In the genomic region with DNA sequence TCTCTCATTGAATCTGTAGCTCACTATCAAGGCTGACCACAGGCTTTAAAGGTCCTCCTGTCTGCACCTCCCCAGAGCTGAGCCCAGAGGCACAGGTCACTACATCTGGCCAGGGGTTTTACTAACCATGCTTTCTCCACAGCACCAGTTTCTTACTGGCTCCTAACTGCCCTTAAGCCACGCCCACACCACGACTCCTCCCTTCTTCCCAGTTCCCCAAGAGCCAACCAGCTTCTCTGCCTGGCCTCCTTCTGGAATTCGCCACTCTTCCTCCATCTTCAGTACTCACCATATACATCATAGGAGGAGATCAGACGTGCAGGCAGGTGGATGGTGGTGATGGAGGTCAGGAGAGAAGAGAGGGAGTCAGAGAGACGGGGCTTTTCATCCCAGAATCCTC, we compare ENCODE assay signal across 24 mouse cellular contexts. TPM values are rescaled to one million over a fixed set of nuclear protein-coding genes. Genes with fewer than 3 reads are reported as not detected.
A peak's percentile ranks its signal among the peaks of the same experiment; 100 is the strongest.
DNase-seq lines count a peak whose midpoint lies in the region; ATAC-seq and TF ChIP-seq lines count a peak whose summit lies in the region.
"Had no signal": no experiment of that assay in that cellular context is flagged by ENCODE, and none has a peak within 500 bp of the region (broad histone marks: within the 10 kb centered on the region; RNA-seq: fewer than 3 reads in every experiment).

No protein-coding gene starts in this region.

- H3K27me3 ChIP-seq in ES-Bruce4 (ENCODE audit: control insufficient read depth, insufficient read depth, low read length, poor library complexity, severe bottlenecking) = no peaks in the 10 kb centered on the region
- peaks cover 60% of the 10 kb centered on the region for H3K27me3 ChIP-seq in limb, embryonic 10.5 days (ENCODE audit: low read depth, poor library complexity, severe bottlenecking)
- H3K27me3 ChIP-seq in liver, embryonic 11.5 days (replicated peaks; ENCODE audit: control insufficient read depth, insufficient read depth, low read length) = peaks cover 22% of the 10 kb centered on the region
- H3K27me3 ChIP-seq: forebrain, embryonic 13.5 days; forebrain, embryonic 15.5 days; Patski had no signal

- H3K4me1 ChIP-seq in ES-Bruce4 (ENCODE audit: control insufficient read depth, insufficient read depth, low read length) = no peaks in the 10 kb centered on the region
- peaks cover 5% of the 10 kb centered on the region; the same call in 1 of the 2 replicates for H3K4me1 ChIP-seq in limb, embryonic 10.5 days
- no peaks in the 10 kb centered on the region for H3K4me1 ChIP-seq in liver, embryonic 11.5 days (replicated peaks; ENCODE audit: control insufficient read depth, insufficient read depth, low read length)
- H3K4me1 ChIP-seq: embryonic facial prominence, embryonic 10.5 days; embryonic facial prominence, embryonic 12.5 days; forebrain, embryonic 13.5 days; forebrain, embryonic 15.5 days had no signal

- no peak for TF ChIP-seq EP300 in ES-Bruce4 (IDR thresholded peaks at IDR 0.05; ENCODE audit: insufficient read depth, low read depth, low read length)

- H3K36me3 ChIP-seq in ES-Bruce4 (ENCODE audit: control insufficient read depth, insufficient read depth, low read length, poor library complexity, severe bottlenecking) = no peaks in the 10 kb centered on the region
- H3K36me3 ChIP-seq in limb, embryonic 10.5 days = no peaks in the 10 kb centered on the region
- no peaks in the 10 kb centered on the region for H3K36me3 ChIP-seq in liver, embryonic 11.5 days (ENCODE audit: control insufficient read depth, insufficient read depth, low read length)
- H3K36me3 ChIP-seq: embryonic facial prominence, embryonic 10.5 days; embryonic facial prominence, embryonic 12.5 days; G1E had no signal

- H3K4me2 ChIP-seq in liver, embryonic 11.5 days = no peak overlapping the region
- H3K4me2 ChIP-seq: embryonic facial prominence, embryonic 12.5 days; forebrain, embryonic 13.5 days; forebrain, embryonic 15.5 days had no signal

- H3K27ac ChIP-seq in ES-Bruce4 (ENCODE audit: insufficient read depth, low read length) = no peak overlapping the region
- H3K27ac ChIP-seq in limb, embryonic 10.5 days = no peak overlapping the region
- H3K27ac ChIP-seq in liver, embryonic 11.5 days (ENCODE audit: low read depth, low read length) = no peak overlapping the region
- H3K27ac ChIP-seq: embryonic facial prominence, embryonic 10.5 days; embryonic facial prominence, embryonic 12.5 days; forebrain, embryonic 13.5 days; forebrain, embryonic 15.5 days had no signal

- H3K9ac ChIP-seq in ES-Bruce4 (ENCODE audit: low read depth, poor library complexity, severe bottlenecking) = peak overlapping the region; percentile 55; the same call in 1 of the 2 replicates
- H3K9ac ChIP-seq in liver, embryonic 11.5 days (ENCODE audit: low read depth, low read length) = no peak overlapping the region
- H3K9ac ChIP-seq: embryonic facial prominence, embryonic 12.5 days; forebrain, embryonic 13.5 days; forebrain, embryonic 15.5 days; forebrain, postnatal 0 days had no signal

- H3K9me3 ChIP-seq in ES-Bruce4 (replicated peaks; ENCODE audit: control insufficient read depth, insufficient read depth, low read length, poor library complexity, severe bottlenecking) = no peaks in the 10 kb centered on the region
- H3K9me3 ChIP-seq in limb, embryonic 10.5 days (replicated peaks) = no peaks in the 10 kb centered on the region
- H3K9me3 ChIP-seq in liver, embryonic 11.5 days (ENCODE audit: control insufficient read depth, low read length) = no peaks in the 10 kb centered on the region
- H3K9me3 ChIP-seq: embryonic facial prominence, embryonic 10.5 days; embryonic facial prominence, embryonic 12.5 days; forebrain, embryonic 13.5 days; forebrain, embryonic 15.5 days; G1E had no signal

- no peak for TF ChIP-seq CTCF in ES-Bruce4 (IDR thresholded peaks at IDR 0.05; ENCODE audit: low read depth, low read length)

- peak overlapping the region; percentile 87 for H3K4me3 ChIP-seq in ES-Bruce4 (ENCODE audit: low read depth, low read length)
- 0 out of 2 replicates have a peak overlapping the region, but pooled peaks have one; percentile 15 for H3K4me3 ChIP-seq in limb, embryonic 10.5 days
- H3K4me3 ChIP-seq in liver, embryonic 11.5 days (ENCODE audit: low read depth, low read length) = no peak overlapping the region
- H3K4me3 ChIP-seq: embryonic facial prominence, embryonic 10.5 days; embryonic facial prominence, embryonic 12.5 days; forebrain, embryonic 13.5 days; forebrain, embryonic 15.5 days had no signal

- 24% methylated on average over 5 of the region's 5 CpGs for WGBS in limb, embryonic 10.5 days
- WGBS in liver, embryonic 11.5 days = 23% methylated on average over 5 of the region's 5 CpGs

- no peak for ATAC-seq in liver, embryonic 11.5 days (replicated peaks; ENCODE audit: low FRiP score)
- ATAC-seq: activated CD4-positive, CD25-positive, alpha-beta regulatory T cell, adult 4 months; forebrain, embryonic 13.5 days; forebrain, embryonic 15.5 days; forebrain, postnatal 0 days; Patski had no signal

- no peak for TF ChIP-seq POLR2A in ES-Bruce4 (IDR thresholded peaks at IDR 0.05; ENCODE audit: insufficient read depth, low read length)

- peak; percentile 91 for DNase-seq in R1 (ENCODE audit: low read depth, low spot score)
- DNase-seq in limb, embryonic 10.5 days (ENCODE audit: low spot score) = no peak
- no peak for DNase-seq in heart, postnatal 36 days
- DNase-seq in liver, embryonic 11.5 days (ENCODE audit: low spot score) = no peak
- no peak for DNase-seq in cerebellum, adult 18-20 months
- DNase-seq in c-Kit-positive CD71-positive TER-119-positive erythroid progenitor cells, embryonic 14.5 days (ENCODE audit: low spot score) = no peak
- DNase-seq: adrenal gland, adult 8-10 months; adrenal gland, postnatal 14 days; adrenal gland, postnatal 36 days; cerebellum, adult 11 months; cerebellum, adult 2 months; cerebellum, adult 9-10 months; cerebellum, postnatal 10 days; cerebellum, postnatal 25 days; forebrain, postnatal 0 days had no signal

- intact Hi-C loops in heart, postnatal 36 days (cut with DNase I) = no loop called here

RNA-seq across cellular contexts. Expression of gene Ppfia3, which starts 13.8 kb away (rescaled TPM):
- polyA plus RNA-seq in ES-Bruce4 (2011; ENCODE audit: insufficient read depth, insufficient read length, low read depth, missing spikeins) = 7.2 and 9.3 TPM in 2 replicates
- polyA plus RNA-seq in limb, embryonic 10.5 days (2016; fragmentation: Nextera tagmentation; extraction: Ambion mirVana) = 2.4 and 5.3 TPM in 2 replicates
- total RNA-seq in heart, postnatal 36 days (2021) = not detected
- polyA plus RNA-seq in liver, embryonic 11.5 days (2014; fragmentation: Nextera tagmentation; extraction: Ambion mirVana) = 2.0 and 2.1 TPM in 2 replicates
- polyA plus RNA-seq: activated CD4-positive, CD25-positive, alpha-beta regulatory T cell, adult 4 months had no signal

RNA-seq across cellular contexts. Expression of gene Lin7b, which starts 17.3 kb away (rescaled TPM):
- polyA plus RNA-seq in ES-Bruce4 (2011; ENCODE audit: insufficient read depth, insufficient read length, low read depth, missing spikeins) = 0.88 TPM in 1 of 2 replicates, not detected in the other
- polyA plus RNA-seq in limb, embryonic 10.5 days (2016; fragmentation: Nextera tagmentation; extraction: Ambion mirVana) = 0.40 and 0.64 TPM in 2 replicates
- total RNA-seq in heart, postnatal 36 days (2021) = 1 to 10 TPM; 1.3 to 1.7 TPM
- polyA plus RNA-seq in liver, embryonic 11.5 days (2014; fragmentation: Nextera tagmentation; extraction: Ambion mirVana) = 0.35 TPM in 1 of 2 replicates, not detected in the other
- polyA plus RNA-seq: activated CD4-positive, CD25-positive, alpha-beta regulatory T cell, adult 4 months had no signal

RNA-seq across cellular contexts. Expression of gene Hrc, which starts 18.0 kb away (rescaled TPM):
- 5.2 and 6.9 TPM in 2 replicates for polyA plus RNA-seq in ES-Bruce4 (2011; ENCODE audit: insufficient read depth, insufficient read length, low read depth, missing spikeins)
- polyA plus RNA-seq in limb, embryonic 10.5 days (2016; fragmentation: Nextera tagmentation; extraction: Ambion mirVana) = 0.24 and 0.39 TPM in 2 replicates
- 100 to 1,000 TPM; 842 to 873 TPM for total RNA-seq in heart, postnatal 36 days (2021)
- 0.12 and 0.30 TPM in 2 replicates for polyA plus RNA-seq in liver, embryonic 11.5 days (2014; fragmentation: Nextera tagmentation; extraction: Ambion mirVana)
- polyA plus RNA-seq: activated CD4-positive, CD25-positive, alpha-beta regulatory T cell, adult 4 months; forebrain, embryonic 11.5 days; forebrain, postnatal 0 days; G1E had no signal

RNA-seq across cellular contexts. Expression of gene Trpm4, which starts 19.5 kb away (rescaled TPM):
- polyA plus RNA-seq in ES-Bruce4 (2011; ENCODE audit: insufficient read depth, insufficient read length, low read depth, missing spikeins) = 18.9 and 19.8 TPM in 2 replicates
- polyA plus RNA-seq in limb, embryonic 10.5 days (2016; fragmentation: Nextera tagmentation; extraction: Ambion mirVana) = 5.2 and 8.4 TPM in 2 replicates
- 10 to 100 TPM; 24.6 to 27.4 TPM for total RNA-seq in heart, postnatal 36 days (2021)
- 2.3 and 3.9 TPM in 2 replicates for polyA plus RNA-seq in liver, embryonic 11.5 days (2014; fragmentation: Nextera tagmentation; extraction: Ambion mirVana)

RNA-seq across cellular contexts. Expression of gene Snrnp70, which starts 42.5 kb away (rescaled TPM):
- polyA plus RNA-seq in ES-Bruce4 (2011; ENCODE audit: insufficient read depth, insufficient read length, low read depth, missing spikeins) = 686 and 799 TPM in 2 replicates
- polyA plus RNA-seq in limb, embryonic 10.5 days (2016; fragmentation: Nextera tagmentation; extraction: Ambion mirVana) = 305 and 308 TPM in 2 replicates
- total RNA-seq in heart, postnatal 36 days (2021) = 10 to 100 TPM; 92.8 to 95.9 TPM
- polyA plus RNA-seq in liver, embryonic 11.5 days (2014; fragmentation: Nextera tagmentation; extraction: Ambion mirVana) = 51.6 and 64.4 TPM in 2 replicates
